Mouse (Mus musculus): Measurements from ENCODE around the gene Rbm44. TPM values are rescaled to one million over a fixed set of nuclear protein-coding genes. Genes with fewer than 3 reads are reported as not detected.

The Rbm44 gene
- polyA plus RNA-seq, 1 experiment from 2014 or later = 1.0 TPM

- 61% methylated on average over 4 of the region's 4 CpGs for whole genome bisulfite sequencing
- ATAC-seq (ENCODE audit: low FRiP score, low TSS enrichment) = no peak
- no peak overlapping the region for H3K27ac ChIP-seq (ENCODE audit: low read depth, low read length)
- H3K4me1 ChIP-seq (ENCODE audit: control insufficient read depth, insufficient read depth, low read length) = no peaks in the 10 kb centered on the region
- no peaks in the 10 kb centered on the region for H3K9me3 ChIP-seq (ENCODE audit: control insufficient read depth, low read length)
- no peak overlapping the region for H3K4me2 ChIP-seq (replicated peaks; ENCODE audit: low read depth, low read length)
- no peak overlapping the region for H3K9ac ChIP-seq (ENCODE audit: low read depth, low read length)
- peaks cover 30% of the 10 kb centered on the region for H3K36me3 ChIP-seq (ENCODE audit: control insufficient read depth, insufficient read depth, low read length)
- no peak overlapping the region for H3K4me3 ChIP-seq (ENCODE audit: low read length)
- no peaks in the 10 kb centered on the region for H3K27me3 ChIP-seq (ENCODE audit: control insufficient read depth, insufficient read depth, low read length)
Observed at GRCm38 (mm10) chr1:91109302-91109701, 35.6 kb upstream of the Rbm44 start.

DNA sequence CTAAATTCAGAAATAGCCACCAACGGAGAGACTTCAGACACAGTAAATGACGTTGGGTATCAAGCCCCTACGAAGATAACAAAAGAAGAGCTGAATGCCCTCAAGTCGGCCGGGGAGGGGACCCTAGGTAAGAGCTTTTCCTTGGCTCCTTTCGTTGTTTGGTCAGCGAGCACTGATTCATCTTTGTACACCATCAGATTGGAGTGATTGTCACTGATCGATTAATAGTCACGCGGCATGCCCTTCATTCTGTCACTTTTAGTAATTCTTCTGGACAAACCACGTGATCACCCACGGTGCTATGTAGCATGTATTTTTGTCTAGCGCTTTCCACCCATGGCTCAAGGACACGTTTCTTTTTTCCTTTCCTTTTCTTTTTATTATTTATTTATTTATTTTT is 32.7 kb upstream of the Rbm44 start:
- no peaks in the 10 kb centered on the region for H3K4me1 ChIP-seq (ENCODE audit: control insufficient read depth, insufficient read depth, low read length)
- peaks cover 28% of the 10 kb centered on the region; the same call in 1 of the 2 replicates for H3K36me3 ChIP-seq (ENCODE audit: control insufficient read depth, insufficient read depth, low read length)
- no peaks in the 10 kb centered on the region for H3K27me3 ChIP-seq (ENCODE audit: control insufficient read depth, insufficient read depth, low read length)
- no peak overlapping the region for H3K27ac ChIP-seq (ENCODE audit: low read depth, low read length)
- no peaks in the 10 kb centered on the region for H3K9me3 ChIP-seq (ENCODE audit: control insufficient read depth, low read length)
- WGBS = 94% methylated on average over 14 of the region's 14 CpGs
- no peak for ATAC-seq (ENCODE audit: low FRiP score, low TSS enrichment)
- H3K9ac ChIP-seq (ENCODE audit: low read depth, low read length) = no peak overlapping the region
- no peak overlapping the region for H3K4me3 ChIP-seq (ENCODE audit: low read length)
- H3K4me2 ChIP-seq (replicated peaks; ENCODE audit: low read depth, low read length) = no peak overlapping the region

DNA sequence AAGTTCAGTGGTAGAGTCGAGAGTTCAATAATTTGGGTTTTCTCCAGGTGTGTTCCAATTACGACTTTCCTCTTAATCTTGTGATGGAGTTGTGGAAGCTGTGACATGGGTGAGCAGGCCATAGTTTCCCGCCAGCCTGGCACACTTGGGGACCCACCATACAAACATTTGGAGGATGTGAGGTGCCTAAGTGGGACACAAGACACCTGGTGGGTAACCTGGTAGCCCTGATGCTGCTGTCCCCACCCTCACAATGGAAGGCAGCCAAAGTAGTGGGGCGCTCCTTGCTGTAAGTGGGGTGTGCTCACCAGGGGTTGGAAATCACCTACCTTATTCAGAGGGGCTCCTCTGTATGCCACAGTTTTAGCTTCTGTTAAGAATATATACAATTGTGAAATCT is 32.3 kb upstream of the Rbm44 start:
- no peaks in the 10 kb centered on the region for H3K27me3 ChIP-seq (ENCODE audit: control insufficient read depth, insufficient read depth, low read length)
- no peak for ATAC-seq (ENCODE audit: low FRiP score, low TSS enrichment)
- no peak overlapping the region for H3K9ac ChIP-seq (ENCODE audit: low read depth, low read length)
- H3K27ac ChIP-seq (ENCODE audit: low read depth, low read length) = no peak overlapping the region
- H3K36me3 ChIP-seq (ENCODE audit: control insufficient read depth, insufficient read depth, low read length) = peaks cover 25% of the 10 kb centered on the region; the same call in 1 of the 2 replicates
- no peak overlapping the region for H3K4me2 ChIP-seq (replicated peaks; ENCODE audit: low read depth, low read length)
- WGBS = 96% methylated on average over 4 of the region's 4 CpGs
- no peaks in the 10 kb centered on the region for H3K9me3 ChIP-seq (ENCODE audit: control insufficient read depth, low read length)
- no peaks in the 10 kb centered on the region for H3K4me1 ChIP-seq (ENCODE audit: control insufficient read depth, insufficient read depth, low read length)
- no peak overlapping the region for H3K4me3 ChIP-seq (ENCODE audit: low read length)

DNA sequence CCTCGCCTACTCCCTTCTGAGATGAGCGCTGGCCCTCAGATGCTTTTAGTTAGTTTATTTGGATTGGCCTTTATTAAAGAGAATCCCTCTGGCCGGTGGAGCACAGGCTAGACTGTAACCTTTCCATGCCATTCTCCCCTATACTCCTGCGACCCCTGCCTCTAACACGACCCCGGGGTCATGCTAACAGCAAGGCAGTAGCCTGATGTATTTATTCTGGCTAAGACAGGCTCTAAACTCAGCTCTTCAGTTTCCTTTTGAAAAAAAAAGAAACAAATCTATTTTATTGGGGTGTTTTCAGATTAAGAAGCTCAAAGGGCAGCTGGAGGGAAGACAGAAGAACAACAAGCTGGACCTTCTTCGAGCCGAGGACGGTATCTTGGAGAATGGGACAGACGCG is 22.8 kb upstream of the Rbm44 start:
- peaks cover 10% of the 10 kb centered on the region; the same call in 1 of the 2 replicates for H3K36me3 ChIP-seq (ENCODE audit: control insufficient read depth, insufficient read depth, low read length)
- H3K9me3 ChIP-seq (ENCODE audit: control insufficient read depth, low read length) = no peaks in the 10 kb centered on the region
- 37% methylated on average over 11 of the region's 11 CpGs for WGBS
- H3K4me2 ChIP-seq (replicated peaks; ENCODE audit: low read depth, low read length) = no peak overlapping the region
- H3K4me3 ChIP-seq (ENCODE audit: low read length) = no peak overlapping the region
- H3K27me3 ChIP-seq (ENCODE audit: control insufficient read depth, insufficient read depth, low read length) = no peaks in the 10 kb centered on the region
- no peak overlapping the region for H3K9ac ChIP-seq (ENCODE audit: low read depth, low read length)
- no peak for ATAC-seq (ENCODE audit: low FRiP score, low TSS enrichment)
- H3K4me1 ChIP-seq (ENCODE audit: control insufficient read depth, insufficient read depth, low read length) = peaks cover 11% of the 10 kb centered on the region
- no peak overlapping the region for H3K27ac ChIP-seq (ENCODE audit: low read depth, low read length)

GRCm38 (mm10) chr1:91123004-91123403 is 21.9 kb upstream of the Rbm44 start:
- Histone ChIP-seq H3K4me1 (ENCODE audit: control insufficient read depth, insufficient read depth, low read length) (peaks cover 11% of the 10 kb centered on the region), H3K4me3 (ENCODE audit: low read length) (no peak overlapping the region), H3K27ac (ENCODE audit: low read depth, low read length) (no peak overlapping the region), H3K36me3 (ENCODE audit: control insufficient read depth, insufficient read depth, low read length) (peaks cover 11% of the 10 kb centered on the region; the same call in 1 of the 2 replicates), H3K9ac (ENCODE audit: low read depth, low read length) (no peak overlapping the region), H3K9me3 (ENCODE audit: control insufficient read depth, low read length) (no peaks in the 10 kb centered on the region), H3K27me3 (ENCODE audit: control insufficient read depth, insufficient read depth, low read length) (no peaks in the 10 kb centered on the region), H3K4me2 (replicated peaks; ENCODE audit: low read depth, low read length) (no peak overlapping the region)
- WGBS = 64% methylated on average over 5 of the region's 5 CpGs
- no peak for ATAC-seq (ENCODE audit: low FRiP score, low TSS enrichment)

GRCm38 (mm10) chr1:91123466-91123865 is 21.4 kb upstream of the Rbm44 start:
- no peak overlapping the region for H3K4me2 ChIP-seq (replicated peaks; ENCODE audit: low read depth, low read length)
- WGBS = 89% methylated on average over 3 of the region's 3 CpGs
- H3K4me1 ChIP-seq (ENCODE audit: control insufficient read depth, insufficient read depth, low read length) = peaks cover 11% of the 10 kb centered on the region
- no peak overlapping the region for H3K4me3 ChIP-seq (ENCODE audit: low read length)
- no peaks in the 10 kb centered on the region for H3K27me3 ChIP-seq (ENCODE audit: control insufficient read depth, insufficient read depth, low read length)
- no peak for ATAC-seq (ENCODE audit: low FRiP score, low TSS enrichment)
- no peak overlapping the region for H3K27ac ChIP-seq (ENCODE audit: low read depth, low read length)
- peaks cover 16% of the 10 kb centered on the region; the same call in 1 of the 2 replicates for H3K36me3 ChIP-seq (ENCODE audit: control insufficient read depth, insufficient read depth, low read length)
- no peak overlapping the region for H3K9ac ChIP-seq (ENCODE audit: low read depth, low read length)
- H3K9me3 ChIP-seq (ENCODE audit: control insufficient read depth, low read length) = no peaks in the 10 kb centered on the region

DNA sequence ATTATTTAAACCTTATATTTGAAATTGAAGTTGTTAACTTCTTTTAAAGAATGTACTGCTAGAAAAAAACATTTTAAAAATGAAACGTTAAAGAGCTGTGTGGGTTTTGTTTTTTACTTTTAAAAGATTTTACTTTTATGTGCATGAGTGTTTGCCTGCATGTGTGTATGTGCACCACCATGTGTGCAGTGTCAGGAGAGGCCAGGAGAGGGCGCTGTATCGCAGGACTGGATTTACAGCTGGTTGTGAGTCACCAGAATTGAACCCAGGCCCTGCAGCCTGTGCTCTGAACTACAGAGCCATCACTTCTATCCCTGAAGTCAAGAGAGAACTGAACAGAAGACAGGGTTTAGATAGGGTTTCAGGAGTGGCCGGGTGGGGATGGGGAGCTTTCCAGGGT is 16.0 kb upstream of the Rbm44 start:
- Histone ChIP-seq H3K9me3 (ENCODE audit: control insufficient read depth, low read length) (peaks cover 3% of the 10 kb centered on the region; the same call in 1 of the 2 replicates), H3K9ac (ENCODE audit: low read depth, low read length) (no peak overlapping the region), H3K27ac (ENCODE audit: low read depth, low read length) (no peak overlapping the region), H3K4me1 (ENCODE audit: control insufficient read depth, insufficient read depth, low read length) (no peaks in the 10 kb centered on the region), H3K4me2 (replicated peaks; ENCODE audit: low read depth, low read length) (no peak overlapping the region), H3K36me3 (ENCODE audit: control insufficient read depth, insufficient read depth, low read length) (peaks cover 14% of the 10 kb centered on the region; the same call in 1 of the 2 replicates), H3K4me3 (ENCODE audit: low read length) (no peak overlapping the region), H3K27me3 (ENCODE audit: control insufficient read depth, insufficient read depth, low read length) (no peaks in the 10 kb centered on the region)
- ATAC-seq (ENCODE audit: low FRiP score, low TSS enrichment) = no peak
- 93% methylated on average over 4 of the region's 4 CpGs for WGBS

DNA sequence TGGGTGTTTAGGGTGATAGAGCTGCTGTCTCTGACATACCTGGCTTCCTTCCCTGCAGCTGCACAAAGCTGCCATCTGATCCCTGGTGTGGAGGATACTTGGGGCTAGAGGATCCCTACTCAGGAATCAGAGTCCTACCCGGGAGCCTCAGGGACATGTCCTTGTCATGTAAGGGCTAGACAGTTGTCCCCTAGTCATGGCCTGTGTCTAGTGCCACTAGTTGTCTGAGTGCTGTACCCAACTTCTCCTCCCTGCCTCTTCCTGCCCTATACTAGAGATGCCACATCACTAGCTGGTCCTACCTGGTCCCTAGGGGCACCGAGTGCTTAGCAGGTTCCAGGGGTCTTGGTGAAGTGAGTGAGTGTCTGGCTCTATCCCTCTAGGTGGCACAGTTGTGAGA is 7.9 kb upstream of the Rbm44 start:
- no peak for ATAC-seq (ENCODE audit: low FRiP score, low TSS enrichment)
- Histone ChIP-seq H3K4me2 (replicated peaks; ENCODE audit: low read depth, low read length) (no peak overlapping the region), H3K4me3 (ENCODE audit: low read length) (no peak overlapping the region), H3K4me1 (ENCODE audit: control insufficient read depth, insufficient read depth, low read length) (no peaks in the 10 kb centered on the region), H3K27me3 (ENCODE audit: control insufficient read depth, insufficient read depth, low read length) (no peaks in the 10 kb centered on the region), H3K27ac (ENCODE audit: low read depth, low read length) (no peak overlapping the region), H3K9me3 (ENCODE audit: control insufficient read depth, low read length) (no peaks in the 10 kb centered on the region), H3K36me3 (ENCODE audit: control insufficient read depth, insufficient read depth, low read length) (no peaks in the 10 kb centered on the region), H3K9ac (ENCODE audit: low read depth, low read length) (no peak overlapping the region)
- 76% methylated on average over 2 of the region's 2 CpGs for WGBS

DNA sequence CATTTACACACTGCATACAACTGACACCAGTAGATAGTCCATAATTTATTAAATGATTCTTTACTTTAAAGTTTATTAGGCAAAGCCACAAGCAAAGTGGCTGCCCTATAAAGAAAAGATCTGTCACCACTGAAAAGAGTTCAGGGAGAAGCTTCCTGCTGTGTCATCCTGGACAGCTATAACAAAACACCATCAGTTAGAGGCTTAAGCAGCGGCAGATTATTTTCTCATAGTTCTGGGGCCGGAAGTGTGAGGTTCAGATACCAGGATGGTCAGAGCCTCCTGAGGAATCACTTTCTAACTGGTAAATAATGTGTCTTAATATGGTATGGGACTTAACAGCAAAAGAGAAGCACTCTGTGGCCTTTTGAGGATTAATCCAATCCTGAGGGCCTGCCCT is 6.6 kb downstream of the Rbm44 start:
- Histone ChIP-seq H3K4me1 (ENCODE audit: control insufficient read depth, insufficient read depth, low read length) (no peaks in the 10 kb centered on the region), H3K36me3 (ENCODE audit: control insufficient read depth, insufficient read depth, low read length) (no peaks in the 10 kb centered on the region), H3K4me2 (replicated peaks; ENCODE audit: low read depth, low read length) (no peak overlapping the region), H3K4me3 (ENCODE audit: low read length) (no peak overlapping the region), H3K27me3 (ENCODE audit: control insufficient read depth, insufficient read depth, low read length) (no peaks in the 10 kb centered on the region), H3K9me3 (ENCODE audit: control insufficient read depth, low read length) (no peaks in the 10 kb centered on the region), H3K9ac (ENCODE audit: low read depth, low read length) (no peak overlapping the region), H3K27ac (ENCODE audit: low read depth, low read length) (no peak overlapping the region)
- ATAC-seq (ENCODE audit: low FRiP score, low TSS enrichment) = no peak
- 89% methylated on average over 2 of the region's 2 CpGs for WGBS

Measured in kidney, embryonic 14.5 days (tissue).